Mouse (Mus musculus) midbrain, embryonic 16.5 days (tissue): ENCODE data around the gene Eml4. TPM values are rescaled to one million over a fixed set of nuclear protein-coding genes. Genes with fewer than 3 reads are reported as not detected.

Experiments
- polyA plus RNA-seq: library from polyadenylated mRNA; unstranded; fragments of >200 nt; fragmentation: Nextera tagmentation; extraction: Ambion mirVana; gene quantifications from 2 replicates; pipeline ENCODE4 v1.2.1, GENCODE M21; 2015

Gene Eml4
- polyA plus RNA-seq, 1 experiment from 2014 or later = 27.5 TPM

Other genes with a start within 250 kb of the Eml4 start
- gene Pkdcc, start 135.6 kb upstream of the Eml4 start, polyA plus RNA-seq = 3.9 and 4.3 TPM in 2 replicates
- 179 and 191 TPM in 2 replicates for gene Cox7a2l, start 166.4 kb downstream of the Eml4 start, polyA plus RNA-seq